Mouse (Mus musculus) cerebellum, adult 2 months (tissue): Measurements from ENCODE around the gene Eme2. TPM values are rescaled to one million over a fixed set of nuclear protein-coding genes. Genes with fewer than 3 reads are reported as not detected.
A peak's percentile ranks its signal among the peaks of the same experiment; 100 is the strongest.

Experiments used
- DNase-seq, 2 experiments: peaks; one replicate each; pipeline ENCODE4 v3.0.0; 2021
- H3K27ac ChIP-seq: fragments of 200-500 bp; 2 replicates; pipeline ENCODE4 v1.5.1; 2012; ENCODE audit warnings: low read length, control low read depth, inconsistent platforms; ENCODE audit not compliant: insufficient read depth
- H3K27me3 ChIP-seq: fragments of 200-500 bp; 2 replicates; pipeline ENCODE4 v1.6.1; 2012; ENCODE audit warnings: inconsistent platforms, mild to moderate bottlenecking, low read length, moderate library complexity; ENCODE audit not compliant: control insufficient read depth, insufficient read depth
- H3K4me1 ChIP-seq: fragments of 200-500 bp; 2 replicates; pipeline ENCODE4 v1.6.1; 2011; ENCODE audit warnings: low read length; ENCODE audit not compliant: control insufficient read depth, insufficient read depth
- H3K4me3 ChIP-seq: fragments of 200-500 bp; replicated peaks from 2 replicates; pipeline ENCODE3; 2011; ENCODE audit warnings: mild to moderate bottlenecking, low read depth, low read length, control low read depth; ENCODE audit not compliant: insufficient read depth
- CTCF ChIP-seq: fragments of 200-500 bp; IDR thresholded peaks from 2 replicates; pipeline ENCODE4 v1.5.1; 2011; ENCODE audit warnings: low read depth, mild to moderate bottlenecking, control low read depth, low read length, moderate library complexity, borderline replicate concordance; ENCODE audit not compliant: insufficient read depth
- POLR2A ChIP-seq: fragments of 200-500 bp; IDR thresholded peaks from 2 replicates; pipeline ENCODE4 v1.6.1; 2011; ENCODE audit warnings: low read length, control low read depth, borderline replicate concordance; ENCODE audit not compliant: insufficient read depth
- WGBS: fragments of 180-500 bp; shearing (Covaris S2); methylation state at CpG from one replicate; pipeline ENCODE4 v1.1.7; 2018; 5-methylcytosine and 5-hydroxymethylcytosine counted together
- polyA plus RNA-seq: library from polyadenylated mRNA; depleted of rRNA; stranded (reverse); fragments of >200 nt; gene quantifications from 2 replicates; pipeline ENCODE4 v1.2.3, GENCODE M21; 2012

Gene Eme2
- polyA plus RNA-seq, 1 experiment, result 62.7 TPM

DNA sequence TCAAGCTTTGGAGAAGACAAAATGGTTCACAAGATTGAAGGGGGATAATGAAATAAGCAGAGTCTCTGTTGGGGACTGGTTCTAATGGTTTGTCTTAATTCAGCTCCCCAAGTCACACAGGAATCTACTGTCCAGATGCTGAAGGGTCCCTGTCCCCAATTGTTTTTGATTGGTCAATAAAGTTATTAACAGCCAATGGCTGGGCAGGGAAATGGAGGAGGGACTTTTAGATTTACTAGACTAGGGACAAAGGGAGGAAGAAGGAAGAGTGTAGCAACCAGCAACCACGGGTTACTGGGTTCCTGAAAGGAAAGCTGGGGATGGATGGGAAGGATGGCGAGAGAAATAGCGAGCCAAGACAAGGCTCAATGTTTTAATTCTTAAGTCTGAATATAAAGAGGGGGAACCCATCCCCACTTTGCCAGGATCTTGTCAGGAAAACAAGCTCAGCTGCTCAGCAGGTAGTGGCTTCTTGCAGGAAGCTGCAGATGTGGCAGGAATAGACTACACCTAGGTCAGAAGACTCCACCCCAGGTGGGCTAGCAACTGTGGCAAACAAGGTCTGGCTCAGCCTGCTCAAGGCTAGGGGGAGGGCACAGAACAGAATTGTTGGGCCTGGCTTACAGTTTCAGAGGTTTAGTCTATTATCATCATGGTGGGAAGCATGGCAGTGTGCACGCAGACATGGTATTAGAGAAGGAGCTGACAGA is 21.0 kb downstream of the Eme2 start:
- TF ChIP-seq CTCF, result no peak
- TF ChIP-seq POLR2A, result no peak
- 49% methylated on average over 4 of the region's 4 CpGs for WGBS
- H3K27ac ChIP-seq, result no peak overlapping the region
- H3K4me1 ChIP-seq, result no peaks in the 10 kb centered on the region
- DNase-seq, result no peak
- no peak overlapping the region for H3K4me3 ChIP-seq
- H3K27me3 ChIP-seq, result no peaks in the 10 kb centered on the region

GRCm38 (mm10) chr17:24867914-24868313 is 27.0 kb downstream of the Eme2 start:
- H3K4me1 ChIP-seq, result peaks cover 20% of the 10 kb centered on the region
- no peak overlapping the region for H3K27ac ChIP-seq
- DNase-seq, result no peak
- H3K27me3 ChIP-seq, result no peaks in the 10 kb centered on the region
- TF ChIP-seq CTCF (no peak), POLR2A (no peak)
- no peak overlapping the region for H3K4me3 ChIP-seq
- 83% methylated on average over 10 of the region's 10 CpGs for WGBS

GRCm38 (mm10) chr17:24865776-24866175 is 29.1 kb downstream of the Eme2 start, which contains the start of gene Igfals:
TSS of gene Igfals (plus strand) at chr17:24865997.
- 17% methylated on average over 8 of the region's 8 CpGs for WGBS

DNA sequence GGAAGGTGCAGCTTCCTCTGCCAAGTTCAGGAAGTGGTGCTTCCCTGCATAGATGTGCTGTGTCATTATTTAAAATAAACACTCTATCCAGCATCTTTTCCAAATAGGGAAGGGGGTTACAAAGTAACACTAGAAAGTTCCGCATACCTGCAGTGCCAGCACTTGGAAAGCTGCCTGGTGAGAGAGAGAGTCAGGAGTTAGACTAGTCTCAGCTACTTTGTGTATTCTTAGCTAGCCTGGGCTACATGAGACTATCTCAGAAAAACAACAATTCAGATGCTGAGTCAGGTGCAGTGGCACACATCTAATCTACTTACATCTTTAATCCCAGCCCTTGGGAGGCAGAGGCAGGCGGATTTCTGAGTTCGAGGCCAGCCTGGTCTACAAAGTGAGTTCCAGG is 33.1 kb downstream of the Eme2 start:
- no peak for TF ChIP-seq CTCF
- no peak for TF ChIP-seq POLR2A
- Histone ChIP-seq H3K4me3 (no peak overlapping the region), H3K27me3 (no peaks in the 10 kb centered on the region), H3K27ac (no peak overlapping the region), H3K4me1 (peaks cover 18% of the 10 kb centered on the region)
- WGBS, result 97% methylated on average over 3 of the region's 3 CpGs
- no peak for DNase-seq

More at GRCm38 (mm10) chr17:24865776-24866175, 29.1 kb downstream of the Eme2 start, which contains the start of gene Igfals:
- TF ChIP-seq CTCF (no peak), POLR2A (peak; percentile 46; the same call in 1 of the 2 replicates)
- peak; percentile 90 to 92 for DNase-seq
- Histone ChIP-seq H3K27me3 (no peaks in the 10 kb centered on the region), H3K27ac (peak within 1 kb of the TSS; percentile 67), H3K4me1 (peaks cover 20% of the 10 kb centered on the region), H3K4me3 (peak within 1 kb of the TSS; percentile 48)

DNA sequence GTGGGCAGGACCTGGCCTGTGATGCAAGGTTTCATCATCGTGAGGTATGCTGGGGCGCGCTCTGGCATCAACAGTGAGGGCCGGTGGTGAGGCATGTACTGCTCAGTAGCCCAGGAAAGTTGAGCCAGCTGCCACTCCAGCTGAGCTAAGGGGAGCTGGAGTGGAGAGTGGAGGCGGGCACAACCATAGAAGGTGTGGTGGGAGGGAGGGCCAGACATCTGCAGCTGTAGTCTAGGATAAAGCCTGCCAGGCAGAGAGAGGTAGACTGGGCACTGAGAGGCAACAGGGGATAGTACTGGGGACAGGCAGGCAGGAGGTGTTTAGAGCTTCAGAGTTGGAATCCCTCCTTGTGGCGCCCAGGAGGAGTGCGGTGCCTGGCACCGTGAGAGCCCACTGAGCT is 34.8 kb downstream of the Eme2 start:
- peaks cover 11% of the 10 kb centered on the region for H3K4me1 ChIP-seq
- WGBS, result 92% methylated on average over 8 of the region's 8 CpGs
- H3K4me3 ChIP-seq, result no peak overlapping the region
- H3K27me3 ChIP-seq, result no peaks in the 10 kb centered on the region
- no peak for TF ChIP-seq CTCF
- TF ChIP-seq POLR2A, result no peak
- DNase-seq, result no peak
- no peak overlapping the region for H3K27ac ChIP-seq

DNA sequence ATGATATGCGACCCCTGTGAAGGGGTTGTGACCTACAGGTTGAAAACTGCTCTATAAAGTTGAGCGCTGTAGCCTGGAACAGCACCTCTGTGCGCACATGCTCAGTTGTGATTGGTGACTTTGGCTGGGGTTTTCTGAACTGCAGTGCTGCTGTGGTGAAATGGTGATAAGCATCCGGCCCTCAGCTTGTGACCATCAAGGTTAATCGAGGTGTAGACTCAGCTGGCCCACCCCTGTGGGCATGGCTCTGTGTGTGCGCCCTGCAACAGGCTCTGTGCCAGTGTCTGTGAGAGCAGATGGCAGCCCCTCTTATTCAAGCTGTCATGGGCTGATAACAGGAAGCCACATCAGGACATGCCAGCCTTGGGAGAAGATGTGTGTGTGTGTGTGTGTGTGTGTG is 35.9 kb downstream of the Eme2 start:
- H3K27ac ChIP-seq, result no peak overlapping the region
- 51% methylated on average over 6 of the region's 6 CpGs for WGBS
- no peaks in the 10 kb centered on the region for H3K27me3 ChIP-seq
- no peak overlapping the region for H3K4me3 ChIP-seq
- H3K4me1 ChIP-seq, result peaks cover 7% of the 10 kb centered on the region
- peak in 1 of 2 experiments; percentile 31 for DNase-seq
- no peak for TF ChIP-seq POLR2A
- TF ChIP-seq CTCF, result no peak

- Histone ChIP-seq H3K27me3 (no peaks in the 10 kb centered on the region), H3K27ac (no peak overlapping the region), H3K4me1 (peaks cover 7% of the 10 kb centered on the region), H3K4me3 (no peak overlapping the region)
- 83% methylated on average over 8 of the region's 8 CpGs for WGBS
- TF ChIP-seq CTCF, result no peak
- TF ChIP-seq POLR2A, result no peak
- no peak for DNase-seq
These were observed 36.9 kb downstream of the Eme2 start for GRCm38 (mm10) chr17:24857831-24858470.

DNA sequence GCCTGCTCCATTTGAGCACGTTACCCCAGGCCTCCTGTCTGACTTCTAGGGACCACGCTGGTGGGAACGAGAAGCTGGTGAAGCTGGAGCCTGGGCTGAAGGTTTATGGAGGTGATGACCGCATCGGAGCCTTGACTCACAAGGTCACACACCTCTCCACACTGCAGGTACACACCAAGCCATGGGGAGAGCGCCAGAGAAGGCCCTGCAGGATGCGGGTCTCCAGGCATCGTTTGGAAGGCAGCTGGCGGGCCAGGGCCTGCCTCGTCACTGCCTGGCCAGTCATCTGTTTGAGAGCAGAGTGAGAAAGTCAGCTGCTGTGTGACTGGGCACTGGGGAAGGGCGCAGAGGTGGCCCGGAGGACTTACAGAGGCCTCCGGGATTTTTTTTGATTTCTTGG is 38.3 kb downstream of the Eme2 start:
- Histone ChIP-seq H3K4me3 (no peak overlapping the region), H3K27ac (no peak overlapping the region), H3K4me1 (peaks cover 7% of the 10 kb centered on the region), H3K27me3 (no peaks in the 10 kb centered on the region)
- DNase-seq, result no peak
- TF ChIP-seq CTCF (no peak), POLR2A (no peak)
- 91% methylated on average over 13 of the region's 13 CpGs for WGBS
